Mouse (Mus musculus): ENCODE measurements around the gene Nub1. TPM values are rescaled to one million over a fixed set of nuclear protein-coding genes. Genes with fewer than 3 reads are reported as not detected.

The Nub1 gene
- polyA plus RNA-seq, 1 experiment from 2014 or later, result 34.5 TPM

- DNase-seq (ENCODE audit: low spot score) (no peak), ATAC-seq (no peak)
- no peak overlapping the region for H3K9ac ChIP-seq (replicated peaks; ENCODE audit: low read depth)
- peaks cover 14% of the 10 kb centered on the region for H3K4me1 ChIP-seq (ENCODE audit: insufficient read depth, low read depth, low read length)
- no peak overlapping the region for H3K4me3 ChIP-seq (ENCODE audit: low read depth, low read length)
- H3K27me3 ChIP-seq (replicated peaks; ENCODE audit: insufficient read depth, low read length), result no peaks in the 10 kb centered on the region
- H3K4me2 ChIP-seq (replicated peaks; ENCODE audit: low read depth, low read length), result no peak overlapping the region
- TF ChIP-seq EP300 (IDR thresholded peaks at IDR 0.05) (no peak), CTCF (IDR thresholded peaks at IDR 0.05) (no peak)
- WGBS, result 46% methylated on average over 6 of the region's 6 CpGs
- H3K36me3 ChIP-seq (ENCODE audit: insufficient read depth, low read length), result no peaks in the 10 kb centered on the region
- H3K27ac ChIP-seq (ENCODE audit: low read length), result peak overlapping the region; percentile 79
- no peaks in the 10 kb centered on the region for H3K9me3 ChIP-seq (ENCODE audit: low read length)
These were observed 40.6 kb downstream of the Nub1 start for GRCm38 (mm10) chr5:24725897-24726296.

DNA sequence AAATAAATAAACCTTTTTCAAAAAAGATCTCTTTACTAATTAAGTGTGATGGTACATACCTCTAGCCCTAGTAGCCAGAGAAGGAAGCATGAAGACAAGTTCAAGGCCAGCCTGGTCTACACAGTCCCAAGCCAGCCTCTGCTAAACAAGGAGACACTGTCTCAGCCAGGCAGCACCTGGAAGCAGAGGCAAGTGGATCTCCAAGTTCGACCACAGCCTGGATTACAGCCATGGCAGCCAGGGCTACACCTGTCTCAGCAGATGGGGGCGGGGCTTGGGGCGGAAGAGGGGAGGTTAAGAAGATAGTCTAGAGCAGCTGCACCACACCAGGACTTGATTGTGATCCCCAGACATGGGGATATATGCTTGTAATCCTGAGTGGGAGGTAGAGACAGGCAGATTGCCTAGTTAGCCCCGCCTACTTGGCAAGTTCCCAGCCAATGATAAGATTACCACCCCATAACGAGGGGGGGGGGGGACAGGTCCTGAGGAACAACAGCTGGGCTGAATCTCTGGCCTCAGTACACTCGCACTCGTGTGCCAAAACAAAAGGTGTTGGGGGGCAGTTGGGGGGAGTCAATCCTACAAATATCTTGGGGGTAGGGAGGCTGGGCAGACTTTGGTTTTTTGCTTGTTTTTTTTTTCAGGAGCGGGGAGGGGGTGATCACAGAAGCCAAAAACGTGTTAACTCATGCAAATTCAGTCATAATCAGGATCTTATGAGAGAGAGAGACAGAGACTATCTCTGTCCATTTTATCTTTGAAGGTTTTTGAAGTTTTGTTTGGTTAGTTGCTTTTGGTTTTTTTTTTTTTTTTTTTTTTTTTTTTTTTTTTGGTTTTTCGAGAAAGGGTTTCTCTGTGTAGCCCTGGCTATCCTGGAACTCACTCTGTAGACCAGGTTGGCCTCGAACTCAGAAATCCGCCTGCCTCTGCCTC lies 41.8 kb downstream of the Nub1 start:
- no peaks in the 10 kb centered on the region for H3K9me3 ChIP-seq (ENCODE audit: low read length)
- WGBS, result 47% methylated on average over 12 of the region's 12 CpGs
- TF ChIP-seq EP300 (IDR thresholded peaks at IDR 0.05), result no peak
- no peak for TF ChIP-seq CTCF (IDR thresholded peaks at IDR 0.05)
- peaks cover 14% of the 10 kb centered on the region for H3K4me1 ChIP-seq (ENCODE audit: insufficient read depth, low read depth, low read length)
- no peaks in the 10 kb centered on the region for H3K27me3 ChIP-seq (replicated peaks; ENCODE audit: insufficient read depth, low read length)
- peak; percentile 50 for DNase-seq (ENCODE audit: low spot score)
- H3K4me2 ChIP-seq (replicated peaks; ENCODE audit: low read depth, low read length), result no peak overlapping the region
- no peak; the same call in 1 of the 2 replicates for ATAC-seq
- H3K9ac ChIP-seq (replicated peaks; ENCODE audit: low read depth), result no peak overlapping the region
- no peaks in the 10 kb centered on the region for H3K36me3 ChIP-seq (ENCODE audit: insufficient read depth, low read length)
- no peak overlapping the region for H3K27ac ChIP-seq (ENCODE audit: low read length)
- H3K4me3 ChIP-seq (ENCODE audit: low read depth, low read length), result no peak overlapping the region

DNA sequence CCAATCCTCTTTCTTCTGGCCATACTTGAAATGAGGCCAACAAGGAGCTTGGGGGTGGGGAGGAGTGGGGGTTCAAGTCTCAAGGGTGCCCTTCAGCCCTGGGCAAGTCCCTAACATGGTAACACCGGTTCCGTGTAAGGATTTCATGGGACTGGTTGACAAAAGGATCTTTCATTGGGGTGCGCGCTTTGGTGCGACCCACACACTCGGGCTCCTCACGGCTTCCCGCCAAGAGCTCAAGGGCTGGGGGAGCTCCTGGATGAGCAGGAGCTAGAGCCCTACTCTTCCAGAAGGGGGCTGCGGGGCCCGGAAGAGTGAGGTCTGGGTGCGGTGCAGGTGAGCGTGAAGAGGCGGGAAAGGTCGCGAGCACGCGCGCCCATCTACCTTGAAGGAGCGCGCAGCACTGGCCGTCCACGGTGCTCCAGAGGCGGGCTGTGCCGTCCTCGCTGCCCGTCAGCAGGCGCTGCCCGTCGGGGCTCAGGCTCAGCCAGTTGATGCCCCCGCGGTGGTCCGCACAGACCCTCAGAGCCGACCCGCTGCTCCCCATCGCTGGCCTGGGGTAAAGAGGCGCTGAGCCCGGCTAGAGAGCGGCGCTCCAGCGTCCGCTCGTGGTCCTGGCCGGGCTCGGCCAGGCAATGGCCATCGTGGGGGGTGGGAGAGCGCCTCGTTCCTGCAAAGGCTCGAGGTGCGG lies 44.6 kb downstream of the Nub1 start:
- Histone ChIP-seq H3K4me1 (ENCODE audit: insufficient read depth, low read depth, low read length) (peaks cover 4% of the 10 kb centered on the region; the same call in 1 of the 2 replicates), H3K27me3 (replicated peaks; ENCODE audit: insufficient read depth, low read length) (no peaks in the 10 kb centered on the region), H3K9me3 (ENCODE audit: low read length) (no peaks in the 10 kb centered on the region), H3K36me3 (ENCODE audit: insufficient read depth, low read length) (no peaks in the 10 kb centered on the region), H3K4me3 (ENCODE audit: low read depth, low read length) (peak overlapping the region; percentile 50), H3K27ac (ENCODE audit: low read length) (peak overlapping the region; percentile 2; the same call in 1 of the 2 replicates), H3K9ac (replicated peaks; ENCODE audit: low read depth) (peak overlapping the region; percentile 44), H3K4me2 (replicated peaks; ENCODE audit: low read depth, low read length) (peak overlapping the region; percentile 95)
- TF ChIP-seq CTCF (IDR thresholded peaks at IDR 0.05) (no peak), EP300 (IDR thresholded peaks at IDR 0.05) (no peak)
- DNase-seq (ENCODE audit: low spot score) (peak; percentile 36), ATAC-seq (0 out of 2 replicates have a peak, but pooled peaks have one; percentile 4)
- WGBS, result 1% methylated on average over 47 of the region's 49 CpGs

DNA sequence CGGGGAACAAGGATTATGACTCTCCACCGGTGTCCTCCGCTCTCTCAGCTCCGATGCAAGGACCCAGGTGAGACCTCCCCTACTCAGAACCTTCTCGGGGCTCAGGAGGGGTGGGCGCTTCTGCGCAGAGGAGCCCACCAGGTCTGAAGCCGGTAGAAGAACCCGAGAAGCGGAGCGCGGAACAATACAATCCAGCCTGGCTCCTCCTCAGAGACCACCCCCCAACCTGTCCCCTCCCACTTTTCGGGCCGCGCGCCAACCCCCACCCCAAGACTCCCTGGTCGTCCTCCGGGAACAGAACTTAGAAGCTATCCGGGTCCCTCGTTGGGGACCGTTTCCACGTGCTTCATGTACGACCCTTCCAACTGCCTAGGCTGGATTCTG lies 45.1 kb downstream of the Nub1 start, which contains the start of gene Wdr86:
Gene Wdr86 (minus strand): TSS at position 240 of the 384 bp plus-strand sequence.
- Histone ChIP-seq H3K9me3 (ENCODE audit: low read length) (no peaks in the 10 kb centered on the region), H3K4me2 (replicated peaks; ENCODE audit: low read depth, low read length) (peak within 1 kb of the TSS; percentile 95), H3K9ac (replicated peaks; ENCODE audit: low read depth) (peak within 1 kb of the TSS; percentile 44), H3K36me3 (ENCODE audit: insufficient read depth, low read length) (no peaks in the 10 kb centered on the region), H3K4me3 (ENCODE audit: low read depth, low read length) (peak within 1 kb of the TSS; percentile 50), H3K27ac (ENCODE audit: low read length) (peak within 1 kb of the TSS; percentile 2; the same call in 1 of the 2 replicates), H3K27me3 (replicated peaks; ENCODE audit: insufficient read depth, low read length) (no peaks in the 10 kb centered on the region), H3K4me1 (ENCODE audit: insufficient read depth, low read depth, low read length) (no peaks in the 10 kb centered on the region; the same call in 1 of the 2 replicates)
- TF ChIP-seq EP300 (IDR thresholded peaks at IDR 0.05) (no peak), CTCF (IDR thresholded peaks at IDR 0.05) (no peak)
- under 1% methylated on average over 19 of the region's 23 CpGs for WGBS
- ATAC-seq (peak; percentile 4; the same call in 1 of the 2 replicates), DNase-seq (ENCODE audit: low spot score) (peak; percentile 32)

DNA sequence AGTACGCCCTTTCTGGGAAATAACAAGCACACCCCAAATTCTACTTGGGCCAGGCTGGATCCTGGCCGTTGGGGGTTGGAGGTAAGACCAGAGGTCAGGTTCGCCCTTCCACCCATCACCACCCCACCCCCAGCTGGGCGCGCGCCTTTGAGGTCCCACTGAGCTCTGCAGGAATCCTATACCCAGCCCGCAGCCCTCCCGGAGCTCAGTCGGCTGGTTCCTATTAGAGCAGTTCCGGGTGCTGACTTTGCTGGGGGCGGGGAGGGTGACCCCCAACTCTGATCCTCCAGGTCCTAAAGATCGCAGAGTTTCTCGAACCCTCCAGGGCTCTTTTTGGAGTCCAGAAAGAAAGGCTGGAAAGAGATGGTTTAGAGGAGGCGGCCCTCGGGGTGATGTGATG lies 45.7 kb downstream of the Nub1 start:
- Histone ChIP-seq H3K9me3 (ENCODE audit: low read length) (no peaks in the 10 kb centered on the region), H3K27ac (ENCODE audit: low read length) (0 out of 2 replicates have a peak overlapping the region, but pooled peaks have one; percentile 2), H3K9ac (replicated peaks; ENCODE audit: low read depth) (peak overlapping the region; percentile 44; the same call in 1 of the 2 replicates), H3K4me2 (replicated peaks; ENCODE audit: low read depth, low read length) (peak overlapping the region; percentile 95), H3K4me1 (ENCODE audit: insufficient read depth, low read depth, low read length) (no peaks in the 10 kb centered on the region; the same call in 1 of the 2 replicates), H3K27me3 (replicated peaks; ENCODE audit: insufficient read depth, low read length) (no peaks in the 10 kb centered on the region), H3K36me3 (ENCODE audit: insufficient read depth, low read length) (no peaks in the 10 kb centered on the region), H3K4me3 (ENCODE audit: low read depth, low read length) (peak overlapping the region; percentile 50)
- peak; percentile 46 for ATAC-seq
- no peak for TF ChIP-seq EP300 (IDR thresholded peaks at IDR 0.05)
- TF ChIP-seq CTCF (IDR thresholded peaks at IDR 0.05), result no peak
- peak; percentile 56 for DNase-seq (ENCODE audit: low spot score)
- WGBS, result 3% methylated on average over 15 of the region's 15 CpGs

GRCm38 (mm10) chr5:24733134-24733533 lies 47.8 kb downstream of the Nub1 start:
- ATAC-seq, result peak; percentile 86
- Histone ChIP-seq H3K27ac (ENCODE audit: low read length) (peak overlapping the region; percentile 26; the same call in 1 of the 2 replicates), H3K27me3 (replicated peaks; ENCODE audit: insufficient read depth, low read length) (no peaks in the 10 kb centered on the region), H3K4me3 (ENCODE audit: low read depth, low read length) (no peak overlapping the region), H3K4me1 (ENCODE audit: insufficient read depth, low read depth, low read length) (no peaks in the 10 kb centered on the region; the same call in 1 of the 2 replicates), H3K36me3 (ENCODE audit: insufficient read depth, low read length) (no peaks in the 10 kb centered on the region), H3K9me3 (ENCODE audit: low read length) (no peaks in the 10 kb centered on the region), H3K9ac (replicated peaks; ENCODE audit: low read depth) (no peak overlapping the region), H3K4me2 (replicated peaks; ENCODE audit: low read depth, low read length) (no peak overlapping the region)
- peak; percentile 91 for DNase-seq (ENCODE audit: low spot score)
- 11% methylated on average over 7 of the region's 8 CpGs for WGBS
- TF ChIP-seq CTCF (IDR thresholded peaks at IDR 0.05), result no peak
- peak; percentile 19; the same call in 1 of the 2 replicates for TF ChIP-seq EP300 (IDR thresholded peaks at IDR 0.05)
